Mouse (Mus musculus): ENCODE data around the gene Immp2l. TPM values are rescaled to one million over a fixed set of nuclear protein-coding genes. Genes with fewer than 3 reads are reported as not detected.

Immp2l gene
- total and polyA plus RNA-seq, 2 experiments: 35.8 to 133 TPM

DNA sequence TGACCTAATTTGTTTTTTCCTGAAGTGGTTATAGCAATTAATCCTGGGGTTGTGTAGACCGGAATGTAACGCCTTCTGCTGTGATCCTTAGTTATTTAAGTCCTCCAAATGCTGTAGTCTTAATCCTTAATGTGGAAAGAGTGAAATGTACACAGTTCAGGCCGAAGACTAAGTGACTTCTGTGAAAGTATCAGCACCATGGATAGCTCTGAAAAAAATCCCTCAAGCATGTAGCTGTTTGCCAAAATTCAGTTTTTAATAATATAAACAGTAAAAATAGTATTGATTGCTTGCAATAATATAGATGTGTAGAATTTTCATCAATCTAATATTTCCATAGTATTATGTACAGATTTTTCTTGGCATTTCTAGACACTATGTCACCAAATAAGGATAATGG lies 332.1 kb downstream of the Immp2l start:
- 79% methylated on average over 3 of the region's 3 CpGs for WGBS
- no peak overlapping the region for H3K9ac ChIP-seq (ENCODE audit: low read depth, low read length)
- H3K4me1 ChIP-seq (ENCODE audit: control insufficient read depth, insufficient read depth, low read length): no peaks in the 10 kb centered on the region
- H3K4me3 ChIP-seq (ENCODE audit: insufficient read depth, low read depth, low read length): no peak overlapping the region
- TF ChIP-seq POLR2A (IDR thresholded peaks at IDR 0.05; ENCODE audit: extremely low read depth, insufficient read depth, low read length) (no peak), CTCF (IDR thresholded peaks at IDR 0.05; ENCODE audit: low read depth, low read length) (no peak)
- no peaks in the 10 kb centered on the region for H3K27me3 ChIP-seq (ENCODE audit: control insufficient read depth, insufficient read depth, low read length)
- no peak for DNase-seq (ENCODE audit: extremely low read depth, low read depth, low spot score)
- no peak overlapping the region for H3K27ac ChIP-seq (replicated peaks; ENCODE audit: insufficient read depth, low read depth, low read length)
- no peaks in the 10 kb centered on the region for H3K36me3 ChIP-seq (ENCODE audit: control insufficient read depth, insufficient read depth, low read length)
- no peaks in the 10 kb centered on the region for H3K79me2 ChIP-seq (ENCODE audit: control insufficient read depth, insufficient read depth, low read length)

DNA sequence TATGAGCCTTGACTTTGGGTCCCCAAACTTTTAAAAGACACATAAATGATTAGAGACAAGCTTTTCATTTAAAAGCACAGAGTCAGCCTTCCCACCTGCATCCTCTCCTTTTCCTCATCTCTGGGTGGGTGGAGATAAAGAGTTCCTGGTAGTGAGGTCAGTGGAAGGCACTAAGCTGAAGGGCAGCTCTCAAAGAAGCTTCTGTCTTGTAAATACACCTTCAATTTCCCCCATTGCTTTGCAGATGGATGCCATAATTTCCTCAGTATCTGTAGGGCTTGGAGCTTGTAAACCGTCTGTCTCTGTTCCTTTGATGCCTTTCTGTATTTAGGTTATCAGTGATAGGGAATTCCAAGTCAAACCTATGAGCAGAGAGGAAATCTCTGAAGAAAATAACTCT lies 362.8 kb downstream of the Immp2l start:
- no peaks in the 10 kb centered on the region for H3K79me2 ChIP-seq (ENCODE audit: control insufficient read depth, insufficient read depth, low read length)
- H3K27ac ChIP-seq (replicated peaks; ENCODE audit: insufficient read depth, low read depth, low read length): no peak overlapping the region
- H3K4me3 ChIP-seq (ENCODE audit: insufficient read depth, low read depth, low read length): no peak overlapping the region
- TF ChIP-seq POLR2A (IDR thresholded peaks at IDR 0.05; ENCODE audit: extremely low read depth, insufficient read depth, low read length) (no peak), CTCF (IDR thresholded peaks at IDR 0.05; ENCODE audit: low read depth, low read length) (no peak)
- DNase-seq (ENCODE audit: extremely low read depth, low read depth, low spot score): no peak
- H3K4me1 ChIP-seq (ENCODE audit: control insufficient read depth, insufficient read depth, low read length): no peaks in the 10 kb centered on the region
- H3K36me3 ChIP-seq (ENCODE audit: control insufficient read depth, insufficient read depth, low read length): no peaks in the 10 kb centered on the region
- no peak overlapping the region for H3K9ac ChIP-seq (ENCODE audit: low read depth, low read length)
- H3K27me3 ChIP-seq (ENCODE audit: control insufficient read depth, insufficient read depth, low read length): no peaks in the 10 kb centered on the region
- 100% methylated on average over 1 of the region's 1 CpGs for WGBS

DNA sequence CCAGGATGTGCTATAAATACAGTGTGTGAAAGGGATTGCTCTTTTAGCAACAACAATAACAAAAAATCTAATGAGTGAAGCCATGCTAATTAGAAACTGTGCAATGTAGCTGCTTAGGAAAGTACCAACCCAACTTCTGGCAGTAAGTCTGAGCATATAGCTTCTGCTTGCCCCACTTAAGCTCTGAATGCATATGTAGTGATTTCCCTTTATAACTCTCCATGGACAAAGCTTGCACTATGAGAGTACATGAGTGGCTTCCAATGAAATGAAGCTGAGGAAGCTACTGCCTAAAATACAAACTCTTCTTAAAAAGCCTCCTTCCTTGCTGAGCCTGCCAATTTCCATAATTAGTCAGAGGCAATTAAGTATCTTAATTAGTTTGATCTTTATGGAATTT lies 370.3 kb downstream of the Immp2l start:
- Histone ChIP-seq H3K9ac (ENCODE audit: low read depth, low read length) (no peak overlapping the region), H3K4me1 (ENCODE audit: control insufficient read depth, insufficient read depth, low read length) (no peaks in the 10 kb centered on the region), H3K36me3 (ENCODE audit: control insufficient read depth, insufficient read depth, low read length) (no peaks in the 10 kb centered on the region), H3K4me3 (ENCODE audit: insufficient read depth, low read depth, low read length) (no peak overlapping the region), H3K27ac (replicated peaks; ENCODE audit: insufficient read depth, low read depth, low read length) (no peak overlapping the region), H3K79me2 (ENCODE audit: control insufficient read depth, insufficient read depth, low read length) (no peaks in the 10 kb centered on the region), H3K27me3 (ENCODE audit: control insufficient read depth, insufficient read depth, low read length) (no peaks in the 10 kb centered on the region)
- TF ChIP-seq CTCF (IDR thresholded peaks at IDR 0.05; ENCODE audit: low read depth, low read length) (no peak), POLR2A (IDR thresholded peaks at IDR 0.05; ENCODE audit: extremely low read depth, insufficient read depth, low read length) (no peak)
- no peak for DNase-seq (ENCODE audit: extremely low read depth, low read depth, low spot score)

DNA sequence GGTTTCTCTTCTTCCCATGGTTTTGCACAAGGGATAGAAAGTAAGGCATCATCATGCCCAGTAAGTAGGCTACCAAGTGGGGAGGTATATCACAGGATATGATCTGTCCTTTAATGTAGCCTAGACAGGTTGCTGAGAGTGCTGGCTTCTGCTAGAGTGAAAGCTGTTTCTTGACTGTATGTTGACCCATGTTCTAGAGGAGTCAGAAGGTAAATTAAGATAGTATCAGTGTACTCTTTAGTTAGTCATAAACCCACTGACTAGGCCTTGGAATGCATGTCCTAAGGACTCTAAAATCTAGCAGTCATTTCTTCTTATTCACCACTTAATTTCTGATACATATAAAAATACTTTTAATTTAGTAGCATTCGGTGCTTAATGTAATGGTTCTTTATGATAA lies 377.2 kb downstream of the Immp2l start:
- H3K4me3 ChIP-seq (ENCODE audit: insufficient read depth, low read depth, low read length): no peak overlapping the region
- DNase-seq (ENCODE audit: extremely low read depth, low read depth, low spot score): no peak
- no peaks in the 10 kb centered on the region for H3K27me3 ChIP-seq (ENCODE audit: control insufficient read depth, insufficient read depth, low read length)
- H3K36me3 ChIP-seq (ENCODE audit: control insufficient read depth, insufficient read depth, low read length): no peaks in the 10 kb centered on the region
- TF ChIP-seq CTCF (IDR thresholded peaks at IDR 0.05; ENCODE audit: low read depth, low read length): no peak
- no peak for TF ChIP-seq POLR2A (IDR thresholded peaks at IDR 0.05; ENCODE audit: extremely low read depth, insufficient read depth, low read length)
- no peak overlapping the region for H3K9ac ChIP-seq (ENCODE audit: low read depth, low read length)
- 98% methylated on average over 1 of the region's 1 CpGs for WGBS
- H3K4me1 ChIP-seq (ENCODE audit: control insufficient read depth, insufficient read depth, low read length): no peaks in the 10 kb centered on the region
- no peaks in the 10 kb centered on the region for H3K79me2 ChIP-seq (ENCODE audit: control insufficient read depth, insufficient read depth, low read length)
- no peak overlapping the region for H3K27ac ChIP-seq (replicated peaks; ENCODE audit: insufficient read depth, low read depth, low read length)

DNA sequence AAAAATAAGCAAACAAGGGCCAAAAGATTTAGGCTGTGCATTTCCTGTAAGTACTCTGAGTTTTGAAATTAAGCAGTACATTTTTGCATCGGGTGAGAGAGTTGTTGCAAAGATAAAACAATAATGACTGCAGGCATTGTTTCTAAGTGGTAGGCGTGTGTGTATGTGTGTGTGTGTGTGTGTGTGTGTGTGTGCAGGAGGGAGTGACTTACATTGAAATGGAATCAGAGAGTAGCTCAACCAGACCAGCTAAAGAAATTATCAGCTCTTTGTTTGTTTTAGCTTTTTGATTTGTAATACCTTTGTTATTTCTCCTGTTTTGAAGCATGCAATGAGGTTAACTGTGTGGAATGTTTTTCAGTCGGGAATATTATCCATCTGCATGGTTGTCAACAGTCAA lies 378.0 kb downstream of the Immp2l start:
- H3K4me3 ChIP-seq (ENCODE audit: insufficient read depth, low read depth, low read length): no peak overlapping the region
- TF ChIP-seq POLR2A (IDR thresholded peaks at IDR 0.05; ENCODE audit: extremely low read depth, insufficient read depth, low read length): no peak
- TF ChIP-seq CTCF (IDR thresholded peaks at IDR 0.05; ENCODE audit: low read depth, low read length): no peak
- WGBS: 65% methylated on average over 3 of the region's 3 CpGs
- no peak for DNase-seq (ENCODE audit: extremely low read depth, low read depth, low spot score)
- no peaks in the 10 kb centered on the region for H3K27me3 ChIP-seq (ENCODE audit: control insufficient read depth, insufficient read depth, low read length)
- H3K27ac ChIP-seq (replicated peaks; ENCODE audit: insufficient read depth, low read depth, low read length): no peak overlapping the region
- H3K36me3 ChIP-seq (ENCODE audit: control insufficient read depth, insufficient read depth, low read length): no peaks in the 10 kb centered on the region
- no peaks in the 10 kb centered on the region for H3K79me2 ChIP-seq (ENCODE audit: control insufficient read depth, insufficient read depth, low read length)
- H3K4me1 ChIP-seq (ENCODE audit: control insufficient read depth, insufficient read depth, low read length): no peaks in the 10 kb centered on the region
- no peak overlapping the region for H3K9ac ChIP-seq (ENCODE audit: low read depth, low read length)

DNA sequence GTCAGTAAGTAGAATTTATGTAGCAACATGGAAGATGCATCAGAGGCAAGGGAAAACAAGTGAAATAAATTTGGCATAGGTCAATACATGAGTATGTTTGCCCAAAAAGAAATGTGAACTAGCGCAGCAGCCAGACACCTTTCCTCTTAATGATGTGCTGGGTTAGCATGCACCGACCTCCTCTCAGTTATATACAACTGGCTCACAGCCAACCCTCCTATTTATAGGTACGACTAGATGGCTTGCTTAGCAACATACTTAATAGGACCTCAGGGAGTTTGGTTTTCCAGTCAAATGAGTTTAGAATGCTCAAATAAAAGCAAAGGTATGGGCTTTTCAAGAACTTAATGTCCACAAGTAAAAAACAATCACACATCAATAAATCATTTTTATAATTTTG lies 385.5 kb downstream of the Immp2l start:
- Histone ChIP-seq H3K79me2 (ENCODE audit: control insufficient read depth, insufficient read depth, low read length) (no peaks in the 10 kb centered on the region), H3K36me3 (ENCODE audit: control insufficient read depth, insufficient read depth, low read length) (no peaks in the 10 kb centered on the region), H3K4me3 (ENCODE audit: insufficient read depth, low read depth, low read length) (no peak overlapping the region), H3K9ac (ENCODE audit: low read depth, low read length) (no peak overlapping the region), H3K27me3 (ENCODE audit: control insufficient read depth, insufficient read depth, low read length) (no peaks in the 10 kb centered on the region), H3K4me1 (ENCODE audit: control insufficient read depth, insufficient read depth, low read length) (no peaks in the 10 kb centered on the region), H3K27ac (replicated peaks; ENCODE audit: insufficient read depth, low read depth, low read length) (no peak overlapping the region)
- no peak for DNase-seq (ENCODE audit: extremely low read depth, low read depth, low spot score)
- TF ChIP-seq CTCF (IDR thresholded peaks at IDR 0.05; ENCODE audit: low read depth, low read length) (no peak), POLR2A (IDR thresholded peaks at IDR 0.05; ENCODE audit: extremely low read depth, insufficient read depth, low read length) (no peak)
- WGBS: 86% methylated on average over 3 of the region's 3 CpGs

Measured in liver, adult 2 months (tissue).